Mouse (Mus musculus): ENCODE results near the gene Sclt1.

Sclt1 gene

GRCm38 (mm10) chr3:41605601-41606329 is 136.5 kb downstream of the Sclt1 start:
- DNase-seq, result no peak

GRCm38 (mm10) chr3:41604629-41605321 is 137.5 kb downstream of the Sclt1 start:
- DNase-seq, result no peak

GRCm38 (mm10) chr3:41603470-41604019 is 138.8 kb downstream of the Sclt1 start:
- DNase-seq, result no peak

- DNase-seq, result no peak
These were observed 139.4 kb downstream of the Sclt1 start for GRCm38 (mm10) chr3:41602933-41603332.

- no peak for DNase-seq
These were observed 140.9 kb downstream of the Sclt1 start for GRCm38 (mm10) chr3:41601226-41602020.

- peak; percentile 70 to 71 for DNase-seq
These were observed 142.3 kb downstream of the Sclt1 start for GRCm38 (mm10) chr3:41599806-41600589.

- DNase-seq, result no peak
These were observed 143.1 kb downstream of the Sclt1 start for GRCm38 (mm10) chr3:41599226-41599625.

- DNase-seq, result no peak
These were observed 143.9 kb downstream of the Sclt1 start for GRCm38 (mm10) chr3:41598412-41598811.

GRCm38 (mm10) chr3:41597036-41597435 is 145.3 kb downstream of the Sclt1 start:
- no peak for DNase-seq

GRCm38 (mm10) chr3:41595010-41595409 is 147.3 kb downstream of the Sclt1 start:
- no peak for DNase-seq

- no peak for DNase-seq
These were observed 148.0 kb downstream of the Sclt1 start for GRCm38 (mm10) chr3:41594097-41594879.

GRCm38 (mm10) chr3:41592805-41593204 is 149.5 kb downstream of the Sclt1 start:
- no peak for DNase-seq

- no peak for DNase-seq
These were observed 150.6 kb downstream of the Sclt1 start for GRCm38 (mm10) chr3:41591651-41592170.

- DNase-seq, result no peak
These were observed 151.4 kb downstream of the Sclt1 start for GRCm38 (mm10) chr3:41590695-41591559.

GRCm38 (mm10) chr3:41589988-41590387 is 152.3 kb downstream of the Sclt1 start:
- DNase-seq, result no peak

- peak in 1 of 2 experiments; percentile 34 for DNase-seq
These were observed 152.9 kb downstream of the Sclt1 start for GRCm38 (mm10) chr3:41589246-41589914.

GRCm38 (mm10) chr3:41588495-41588894 is 153.8 kb downstream of the Sclt1 start:
- DNase-seq, result no peak

- DNase-seq, result no peak
These were observed 154.7 kb downstream of the Sclt1 start for GRCm38 (mm10) chr3:41587588-41587987.

GRCm38 (mm10) chr3:41586917-41587316 is 155.4 kb downstream of the Sclt1 start:
- DNase-seq, result no peak

- DNase-seq, result no peak
These were observed 156.0 kb downstream of the Sclt1 start for GRCm38 (mm10) chr3:41586330-41586729.

All from cerebellum, postnatal 14 days (tissue).